In the genomic region with DNA sequence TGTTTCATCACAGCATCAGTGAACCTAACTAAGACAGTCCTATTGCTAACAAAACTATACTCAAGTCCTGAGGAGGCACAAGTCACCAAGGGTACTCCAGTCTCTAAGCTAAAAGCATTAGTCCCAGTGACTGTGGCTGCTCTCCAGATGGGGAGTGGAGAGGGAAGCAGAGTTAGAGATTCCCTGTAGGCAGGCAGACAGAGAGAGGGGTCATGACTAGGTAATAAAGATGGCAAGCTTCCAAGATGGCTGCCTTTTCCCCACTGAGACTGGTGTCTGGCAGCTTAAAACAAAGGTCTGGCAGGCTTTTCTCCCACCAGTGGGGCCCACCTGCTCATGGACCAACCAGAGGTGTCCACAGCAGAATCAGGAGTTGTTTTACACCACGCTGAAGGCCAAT, we compare ENCODE assay signal across 26 mouse cellular contexts. TPM values are rescaled to one million over a fixed set of nuclear protein-coding genes. Genes with fewer than 3 reads are reported as not detected.
DNase-seq lines count a peak whose midpoint lies in the region; ATAC-seq lines count a peak whose summit lies in the region.
"Had no signal": no experiment of that assay in that cellular context is flagged by ENCODE, and none has a peak within 500 bp of the region (broad histone marks: within the 10 kb centered on the region; RNA-seq: fewer than 3 reads in every experiment).

No protein-coding gene starts in this region.

- no peak for DNase-seq in midbrain, embryonic 10.5 days (ENCODE audit: low spot score)
- no peak for DNase-seq in midbrain, embryonic 14.5 days
- no peak for DNase-seq in neural tube, embryonic 10.5 days (ENCODE audit: extremely low spot score, low spot score)
- DNase-seq in thymus, adult 18-20 months: no peak
- DNase-seq: adrenal gland, postnatal 10 days; adrenal gland, postnatal 36 days; B cell, adult 2 months; cerebellum, adult 11 months; cerebellum, adult 2 months; cerebellum, adult 9-11 months; cerebellum, postnatal 25 days; gastrocnemius, postnatal 25 days; heart, adult 2 months had no signal

- no peaks in the 10 kb centered on the region for H3K36me3 ChIP-seq in hindbrain, embryonic 13.5 days
- H3K36me3 ChIP-seq in hindbrain, embryonic 16.5 days (ENCODE audit: control insufficient read depth, insufficient read depth, low read length): no peaks in the 10 kb centered on the region
- no peaks in the 10 kb centered on the region for H3K36me3 ChIP-seq in midbrain, embryonic 10.5 days
- H3K36me3 ChIP-seq in midbrain, embryonic 14.5 days (ENCODE audit: control insufficient read depth, insufficient read depth, low read length): no peaks in the 10 kb centered on the region
- no peaks in the 10 kb centered on the region for H3K36me3 ChIP-seq in neural tube, embryonic 13.5 days
- H3K36me3 ChIP-seq: embryonic facial prominence, embryonic 13.5 days; forebrain, embryonic 12.5 days; forebrain, embryonic 15.5 days; G1E; heart, embryonic 10.5 days; heart, embryonic 13.5 days had no signal

- no peaks in the 10 kb centered on the region for H3K4me1 ChIP-seq in hindbrain, embryonic 13.5 days (replicated peaks)
- H3K4me1 ChIP-seq in hindbrain, embryonic 16.5 days (ENCODE audit: control insufficient read depth, insufficient read depth, low read depth, low read length): no peaks in the 10 kb centered on the region
- H3K4me1 ChIP-seq in midbrain, embryonic 10.5 days: peaks cover 7% of the 10 kb centered on the region; the same call in 1 of the 2 replicates
- no peaks in the 10 kb centered on the region for H3K4me1 ChIP-seq in midbrain, embryonic 14.5 days (ENCODE audit: control insufficient read depth, insufficient read depth, low read length)
- H3K4me1 ChIP-seq in neural tube, embryonic 13.5 days (replicated peaks): no peaks in the 10 kb centered on the region
- H3K4me1 ChIP-seq: embryonic facial prominence, embryonic 13.5 days; forebrain, embryonic 15.5 days had no signal

- 72% methylated on average over 1 of the region's 1 CpGs for WGBS in hindbrain, embryonic 13.5 days
- 53% methylated on average over 1 of the region's 1 CpGs for WGBS in hindbrain, embryonic 16.5 days
- 79% methylated on average over 1 of the region's 1 CpGs for WGBS in midbrain, embryonic 10.5 days
- 88% methylated on average over 1 of the region's 1 CpGs for WGBS in midbrain, embryonic 14.5 days
- 57% methylated on average over 1 of the region's 1 CpGs for WGBS in neural tube, embryonic 13.5 days

- no peaks in the 10 kb centered on the region for H3K27me3 ChIP-seq in hindbrain, embryonic 13.5 days
- H3K27me3 ChIP-seq in hindbrain, embryonic 16.5 days (replicated peaks; ENCODE audit: control insufficient read depth, insufficient read depth, low read length): no peaks in the 10 kb centered on the region
- no peaks in the 10 kb centered on the region for H3K27me3 ChIP-seq in midbrain, embryonic 10.5 days (ENCODE audit: low read depth, poor library complexity, severe bottlenecking)
- no peaks in the 10 kb centered on the region for H3K27me3 ChIP-seq in midbrain, embryonic 14.5 days (ENCODE audit: control insufficient read depth, insufficient read depth, low read length)
- no peaks in the 10 kb centered on the region for H3K27me3 ChIP-seq in neural tube, embryonic 13.5 days
- H3K27me3 ChIP-seq: CH12.LX; embryonic facial prominence, embryonic 13.5 days; forebrain, embryonic 12.5 days; forebrain, embryonic 15.5 days; heart, embryonic 13.5 days had no signal

- peaks cover 3% of the 10 kb centered on the region; the same call in 1 of the 2 replicates for H3K9me3 ChIP-seq in hindbrain, embryonic 13.5 days
- 0 out of 2 replicates have a peak, but pooled peaks cover 2% of the 10 kb centered on the region for H3K9me3 ChIP-seq in hindbrain, embryonic 16.5 days (ENCODE audit: control insufficient read depth, low read length)
- H3K9me3 ChIP-seq in midbrain, embryonic 10.5 days (replicated peaks): no peaks in the 10 kb centered on the region
- H3K9me3 ChIP-seq in midbrain, embryonic 14.5 days (ENCODE audit: control insufficient read depth, low read length): no peaks in the 10 kb centered on the region
- no peaks in the 10 kb centered on the region for H3K9me3 ChIP-seq in neural tube, embryonic 13.5 days
- H3K9me3 ChIP-seq: embryonic facial prominence, embryonic 13.5 days; forebrain, embryonic 12.5 days; forebrain, embryonic 15.5 days; G1E; heart, embryonic 10.5 days; heart, embryonic 13.5 days had no signal

- ATAC-seq in hindbrain, embryonic 13.5 days (ENCODE audit: low FRiP score): no peak
- ATAC-seq in hindbrain, embryonic 16.5 days: no peak
- ATAC-seq in midbrain, embryonic 14.5 days (ENCODE audit: low FRiP score, low TSS enrichment): no peak
- no peak for ATAC-seq in neural tube, embryonic 13.5 days (ENCODE audit: low read depth)
- ATAC-seq: forebrain, embryonic 15.5 days; Patski had no signal

- H3K4me3 ChIP-seq in hindbrain, embryonic 13.5 days: no peak overlapping the region
- H3K4me3 ChIP-seq in hindbrain, embryonic 16.5 days (ENCODE audit: low read length): no peak overlapping the region
- no peak overlapping the region for H3K4me3 ChIP-seq in midbrain, embryonic 10.5 days
- H3K4me3 ChIP-seq in midbrain, embryonic 14.5 days (replicated peaks; ENCODE audit: low read depth, low read length): no peak overlapping the region
- H3K4me3 ChIP-seq in neural tube, embryonic 13.5 days: no peak overlapping the region
- H3K4me3 ChIP-seq: embryonic facial prominence, embryonic 13.5 days; erythroblast, embryonic 14.5 days; forebrain, embryonic 12.5 days; forebrain, embryonic 15.5 days; heart, adult 2 months; heart, embryonic 10.5 days; heart, embryonic 13.5 days had no signal

- H3K27ac ChIP-seq in hindbrain, embryonic 13.5 days: peak overlapping the region; percentile 48; the same call in 1 of the 2 replicates
- no peak overlapping the region for H3K27ac ChIP-seq in hindbrain, embryonic 16.5 days (ENCODE audit: low read depth, low read length)
- 0 out of 2 replicates have a peak overlapping the region, but pooled peaks have one; percentile 17 for H3K27ac ChIP-seq in midbrain, embryonic 10.5 days (replicated peaks)
- H3K27ac ChIP-seq in midbrain, embryonic 14.5 days (replicated peaks; ENCODE audit: low read depth, low read length): no peak overlapping the region
- H3K27ac ChIP-seq in neural tube, embryonic 13.5 days (replicated peaks): 0 out of 2 replicates have a peak overlapping the region, but pooled peaks have one; percentile 18
- H3K27ac ChIP-seq: embryonic facial prominence, embryonic 13.5 days; forebrain, embryonic 12.5 days; forebrain, embryonic 15.5 days; heart, adult 2 months; heart, embryonic 10.5 days; heart, embryonic 13.5 days; hindbrain, embryonic 14.5 days had no signal

- no peak overlapping the region for H3K9ac ChIP-seq in hindbrain, embryonic 13.5 days
- no peak overlapping the region for H3K9ac ChIP-seq in hindbrain, embryonic 16.5 days (ENCODE audit: low read depth, low read length)
- no peak overlapping the region for H3K9ac ChIP-seq in midbrain, embryonic 14.5 days (replicated peaks; ENCODE audit: low read length)
- H3K9ac ChIP-seq in neural tube, embryonic 13.5 days: no peak overlapping the region
- H3K9ac ChIP-seq: embryonic facial prominence, embryonic 13.5 days; forebrain, embryonic 12.5 days; forebrain, embryonic 15.5 days; heart, embryonic 13.5 days; hindbrain, embryonic 14.5 days had no signal

- no peak overlapping the region for H3K4me2 ChIP-seq in hindbrain, embryonic 13.5 days
- H3K4me2 ChIP-seq in hindbrain, embryonic 16.5 days (ENCODE audit: low read length): no peak overlapping the region
- H3K4me2 ChIP-seq in midbrain, embryonic 14.5 days (ENCODE audit: low read length): no peak overlapping the region
- H3K4me2 ChIP-seq in neural tube, embryonic 13.5 days: no peak overlapping the region
- H3K4me2 ChIP-seq: embryonic facial prominence, embryonic 13.5 days; forebrain, embryonic 12.5 days; forebrain, embryonic 15.5 days; heart, embryonic 13.5 days; hindbrain, embryonic 14.5 days had no signal

RNA-seq across cellular contexts. Expression of gene Rbm34, which starts 23.6 kb away (rescaled TPM):
- 24.8 and 24.9 TPM in 2 replicates for polyA plus RNA-seq in hindbrain, embryonic 13.5 days (2015; fragmentation: Nextera tagmentation; extraction: Ambion mirVana)
- polyA plus RNA-seq in hindbrain, embryonic 16.5 days (2015; fragmentation: Nextera tagmentation; extraction: Ambion mirVana): 20.5 and 21.2 TPM in 2 replicates
- 23.8 and 25.3 TPM in 2 replicates for polyA plus RNA-seq in midbrain, embryonic 10.5 days (2016; fragmentation: Nextera tagmentation; extraction: Ambion mirVana)
- polyA plus RNA-seq in midbrain, embryonic 14.5 days (2014; fragmentation: Nextera tagmentation; extraction: Ambion mirVana): 25.5 and 28.1 TPM in 2 replicates
- polyA plus RNA-seq in neural tube, embryonic 13.5 days (2015; fragmentation: Nextera tagmentation; extraction: Ambion mirVana): 26.4 and 26.6 TPM in 2 replicates

RNA-seq across cellular contexts. Expression of gene Tomm20, which starts 48.9 kb away (rescaled TPM):
- polyA plus RNA-seq in hindbrain, embryonic 13.5 days (2015; fragmentation: Nextera tagmentation; extraction: Ambion mirVana): 209 and 210 TPM in 2 replicates
- polyA plus RNA-seq in hindbrain, embryonic 16.5 days (2015; fragmentation: Nextera tagmentation; extraction: Ambion mirVana): 217 and 231 TPM in 2 replicates
- polyA plus RNA-seq in midbrain, embryonic 10.5 days (2016; fragmentation: Nextera tagmentation; extraction: Ambion mirVana): 252 and 285 TPM in 2 replicates
- polyA plus RNA-seq in midbrain, embryonic 14.5 days (2014; fragmentation: Nextera tagmentation; extraction: Ambion mirVana): 205 and 220 TPM in 2 replicates
- polyA plus RNA-seq in neural tube, embryonic 13.5 days (2015; fragmentation: Nextera tagmentation; extraction: Ambion mirVana): 201 and 211 TPM in 2 replicates

Comparison
In these comparisons a context has a peak if more than half of its experiments do, and no peak if none do; other contexts are left out.
1. H3K27ac ChIP-seq: peak in hindbrain, embryonic 13.5 days (single experiment), midbrain, embryonic 10.5 days (single experiment) and neural tube, embryonic 13.5 days (single experiment); none in hindbrain, embryonic 16.5 days (single experiment) and midbrain, embryonic 14.5 days (single experiment).